Comparison of ENCODE assay signal across 9 mouse cellular contexts in the genomic region with DNA sequence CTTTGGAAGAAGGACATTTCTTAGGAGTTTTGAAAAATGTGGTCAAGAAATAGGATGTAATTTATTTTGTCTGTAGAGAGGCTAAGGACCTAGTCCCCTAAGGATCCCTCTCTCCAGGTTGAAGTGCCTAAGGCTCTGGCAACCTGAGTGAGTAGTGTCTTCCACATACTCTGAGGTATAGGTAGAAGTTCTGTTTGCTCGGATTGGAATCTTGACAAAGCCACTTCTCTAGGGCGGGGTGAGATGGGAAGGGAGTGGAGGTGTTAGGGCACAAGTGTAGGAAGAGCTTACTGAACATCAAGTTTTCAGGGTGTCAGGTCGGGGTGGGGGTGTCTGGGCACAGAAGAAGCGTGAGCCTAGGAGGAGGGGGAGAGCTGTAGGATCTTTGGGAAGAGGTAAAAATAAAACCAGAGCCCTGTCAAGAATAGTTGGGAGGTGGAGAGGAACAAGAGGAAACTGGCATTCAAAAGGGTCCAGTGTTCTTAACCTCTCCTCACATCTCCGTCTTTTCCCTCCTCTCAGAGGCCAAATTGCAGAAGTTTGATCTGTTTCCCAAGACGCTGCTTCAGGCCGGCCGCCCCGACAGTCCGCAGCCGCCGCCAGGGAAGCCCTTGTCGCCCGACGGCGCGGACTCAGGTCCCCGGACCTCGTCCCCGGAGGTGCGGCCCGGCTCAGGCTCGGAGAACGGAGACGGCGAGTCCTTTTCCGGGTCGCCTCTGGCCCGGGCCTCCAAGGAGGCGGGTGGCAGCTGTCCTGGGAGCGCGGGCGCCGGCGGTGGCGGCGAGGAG. TPM values are rescaled to one million over a fixed set of nuclear protein-coding genes. Genes with fewer than 3 reads are reported as not detected.
DNase-seq lines count a peak whose midpoint lies in the region; ATAC-seq lines count a peak whose summit lies in the region.
"Had no signal": no experiment of that assay in that cellular context is flagged by ENCODE, and none has a peak within 500 bp of the region (broad histone marks: within the 10 kb centered on the region; RNA-seq: fewer than 3 reads in every experiment).

No protein-coding gene starts in this region.

- peak overlapping the region; percentile 50; the same call in 1 of the 2 replicates for H3K9ac ChIP-seq in limb, embryonic 13.5 days

- peak overlapping the region; percentile 66 for H3K4me2 ChIP-seq in limb, embryonic 13.5 days (replicated peaks)

- 3% methylated on average over 37 of the region's 37 CpGs for WGBS in limb, embryonic 13.5 days

- no peak overlapping the region for H3K27ac ChIP-seq in limb, embryonic 13.5 days

- intact Hi-C loops in gastrocnemius, postnatal 14 days (cut with DNase I; ENCODE audit: low total_unique reads): no loop called here

- no peak for ATAC-seq in limb, embryonic 13.5 days (ENCODE audit: low FRiP score, low read depth)
- no peak for ATAC-seq in inflammation-experienced regulatory T-cells, adult 6 months

- H3K36me3 ChIP-seq in limb, embryonic 13.5 days: no peaks in the 10 kb centered on the region

- H3K4me3 ChIP-seq in limb, embryonic 13.5 days: peak overlapping the region; percentile 40

- no peaks in the 10 kb centered on the region for H3K9me3 ChIP-seq in limb, embryonic 13.5 days

- H3K27me3 ChIP-seq in limb, embryonic 13.5 days: peaks cover 99% of the 10 kb centered on the region

- peak; percentile 14 for DNase-seq in gastrocnemius, postnatal 14 days
- DNase-seq in gastrocnemius, postnatal 4 days (ENCODE audit: low spot score in 2 of 2): no peak
- peak; percentile 35 for DNase-seq in right cerebral cortex, postnatal 25 days
- no peak for DNase-seq in right cerebral cortex, postnatal 4 days
- DNase-seq in testis, postnatal 10 days (ENCODE audit: low spot score): peak; percentile 43
- no peak for DNase-seq in frontal cortex, postnatal 36 days (ENCODE audit: low spot score in 2 of 2)
- DNase-seq: kidney, adult 11 months had no signal

- H3K4me1 ChIP-seq in limb, embryonic 13.5 days: peaks cover 50% of the 10 kb centered on the region

RNA-seq across cellular contexts. Expression of a gene that starts 3.4 kb away (rescaled TPM):
- under 1 TPM; 0.18 to 0.23 TPM for total RNA-seq in gastrocnemius, postnatal 14 days (2021)
- under 1 TPM; 0.44 to 0.75 TPM for total RNA-seq in gastrocnemius, postnatal 4 days (2021)
- 0.08 TPM in 2 replicates for polyA plus RNA-seq in limb, embryonic 13.5 days (2015; fragmentation: Nextera tagmentation; extraction: Ambion mirVana)
- polyA plus RNA-seq in inflammation-experienced regulatory T-cells, adult 6 months (2017; shearing (Covaris generic)): not detected

Comparison
In these comparisons a context has a peak if more than half of its experiments do, and no peak if none do; other contexts are left out.
1. DNase-seq: peak in gastrocnemius, postnatal 14 days (single experiment), right cerebral cortex, postnatal 25 days (single experiment) and testis, postnatal 10 days (single experiment); none in gastrocnemius, postnatal 4 days (0 of 2), right cerebral cortex, postnatal 4 days (single experiment) and frontal cortex, postnatal 36 days (0 of 2).